Mouse (Mus musculus) mouse embryonic stem cell (cell line): ENCODE measurements around the gene Rnf169.

Experiments used
- in situ Hi-C, 2 experiments: fragments of 300-500 bp; cut with MboI; formaldehyde crosslinking; loops; 1 replicate in 1 of 2; 3 replicates in 1 of 2; pipeline ENCODE4 v1.14.3; 2019 to 2020; ENCODE audit warnings: low sequenced_read_pairs in 2 of 2, low pct_unique_long_range_greater_than_20kb in 1 of 2, mixed read lengths in 1 of 2; ENCODE audit not compliant: unreplicated experiment in 1 of 2

Rnf169 gene

DNA sequence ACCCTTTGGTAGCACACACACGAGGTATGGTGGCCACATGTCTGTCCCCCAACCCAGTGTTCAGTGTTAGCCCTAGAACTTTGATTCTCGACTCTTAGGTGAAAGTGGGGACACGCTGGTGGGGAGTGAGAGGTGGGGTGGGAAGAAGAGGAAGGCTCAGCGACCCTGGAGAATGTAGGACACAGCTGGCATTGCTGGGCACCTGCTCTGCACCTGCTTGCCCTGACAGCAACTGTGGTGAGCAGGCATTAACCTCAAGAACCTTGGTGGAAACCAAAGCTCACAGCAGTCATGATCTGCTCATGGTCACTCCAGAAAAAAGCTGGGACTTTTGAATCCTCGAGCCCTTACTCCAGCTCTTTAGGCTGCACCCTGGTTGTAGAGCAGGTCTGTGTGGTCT, 69.2 kb downstream of the Rnf169 start:
- in situ Hi-C loops, result no loop called here

- in situ Hi-C loops, result no loop called here
These were observed 72.8 kb downstream of the Rnf169 start for GRCm38 (mm10) chr7:99907463-99907862.

DNA sequence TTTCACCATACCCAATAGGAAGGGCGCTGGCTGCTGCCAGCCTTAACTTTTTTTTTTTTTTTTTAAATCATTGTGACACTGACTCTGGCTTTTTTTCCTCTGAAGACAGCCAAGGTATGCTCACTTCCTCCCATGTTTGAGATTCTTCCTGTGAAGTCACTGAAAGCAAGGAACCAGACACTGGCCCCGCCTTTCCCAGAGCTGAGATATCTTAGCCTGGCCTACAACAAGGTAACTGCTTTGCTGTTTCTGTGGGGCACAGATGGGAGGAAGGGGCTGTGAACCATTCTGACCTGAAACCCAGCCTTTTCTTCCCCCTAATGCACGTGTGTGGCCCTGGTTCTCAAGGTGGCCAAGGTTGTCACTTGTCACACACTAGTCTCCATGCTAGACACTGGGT, 73.9 kb downstream of the Rnf169 start:
- in situ Hi-C loops, result no loop called here

GRCm38 (mm10) chr7:99904421-99905005, 75.7 kb downstream of the Rnf169 start:
- in situ Hi-C loops, result no loop called here

- in situ Hi-C loops, result no loop called here
These were observed 77.2 kb downstream of the Rnf169 start for GRCm38 (mm10) chr7:99902918-99903665.

DNA sequence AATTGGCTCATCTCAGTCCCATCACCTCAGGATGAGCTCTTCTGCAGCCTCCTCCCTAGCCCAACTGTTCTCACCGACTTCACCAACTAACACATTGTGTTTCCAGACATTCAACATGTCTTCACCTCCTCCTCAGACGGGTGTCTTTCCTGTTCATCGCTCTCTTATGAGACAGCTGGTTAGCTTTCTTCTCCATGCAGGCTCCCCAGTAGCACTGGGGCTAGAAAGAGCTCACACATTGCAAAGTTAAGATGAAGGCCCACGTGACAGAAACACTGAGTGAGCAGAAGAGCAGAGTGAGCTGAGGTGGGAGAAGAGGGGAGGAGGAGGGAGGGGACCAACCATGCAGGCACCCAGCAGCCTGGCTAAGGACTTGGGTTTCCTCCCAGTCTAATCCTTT, 78.0 kb downstream of the Rnf169 start:
- in situ Hi-C loops, result no loop called here

DNA sequence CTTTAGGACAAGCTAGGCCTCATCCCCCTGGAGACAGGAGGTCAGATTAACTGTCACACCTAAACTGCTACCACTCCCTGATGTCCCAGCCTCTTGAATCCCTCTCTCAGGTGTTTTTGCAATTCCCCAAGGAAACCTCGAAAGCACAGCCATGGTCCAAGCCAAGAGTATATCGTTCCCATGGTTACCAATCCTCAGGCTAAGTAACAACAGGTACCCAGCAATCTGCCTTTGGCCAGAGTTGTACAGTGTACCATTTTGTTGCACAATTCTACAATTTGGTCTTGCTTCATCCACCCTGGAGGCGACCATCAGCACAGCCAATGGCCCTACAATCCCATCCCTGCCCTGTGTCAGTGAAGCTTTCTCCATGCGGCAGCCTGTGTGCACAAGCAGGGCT, 83.3 kb downstream of the Rnf169 start:
- in situ Hi-C loops, result no loop called here

DNA sequence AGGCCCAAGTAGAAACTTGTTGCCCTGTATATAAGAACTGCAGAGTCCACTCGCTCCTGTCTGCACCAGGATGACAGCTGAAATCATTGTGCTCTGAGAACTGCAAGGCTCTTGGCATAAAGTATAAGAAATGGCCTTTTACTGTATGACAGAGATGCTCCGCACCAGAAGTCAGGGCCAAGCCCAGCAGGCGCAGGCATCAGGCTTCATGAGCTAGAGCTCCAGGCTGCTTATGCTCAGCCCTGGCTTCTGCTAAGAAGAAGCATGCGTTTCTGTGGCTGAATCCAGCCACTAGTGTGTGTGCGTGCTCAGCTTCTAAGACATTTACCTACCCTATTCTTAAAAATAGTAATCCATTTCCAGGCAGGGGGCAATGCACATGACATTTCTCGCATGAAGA, 85.8 kb downstream of the Rnf169 start:
- in situ Hi-C loops, result no loop called here

- in situ Hi-C loops, result no loop called here
These were observed 86.3 kb downstream of the Rnf169 start for GRCm38 (mm10) chr7:99893967-99894366.

DNA sequence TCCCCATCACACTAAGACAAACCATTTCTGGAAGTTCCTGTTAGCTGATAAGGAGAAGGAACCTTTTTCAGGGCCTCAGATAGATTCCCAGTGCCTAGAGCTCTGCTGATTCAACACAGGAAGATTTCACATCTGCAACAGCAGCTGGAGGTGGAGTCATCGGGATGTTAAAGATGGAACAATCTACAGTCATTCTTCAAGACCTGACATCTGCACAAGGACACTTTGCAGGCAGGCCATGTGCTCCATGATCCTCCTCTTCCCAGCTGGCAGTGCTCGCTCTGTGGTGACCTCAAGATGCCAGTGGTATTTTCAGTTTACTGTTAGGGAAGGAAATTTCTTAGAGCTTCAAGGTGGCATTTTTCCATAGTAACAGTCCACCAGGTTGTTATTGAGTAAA, 87.9 kb downstream of the Rnf169 start:
- in situ Hi-C loops, result no loop called here

DNA sequence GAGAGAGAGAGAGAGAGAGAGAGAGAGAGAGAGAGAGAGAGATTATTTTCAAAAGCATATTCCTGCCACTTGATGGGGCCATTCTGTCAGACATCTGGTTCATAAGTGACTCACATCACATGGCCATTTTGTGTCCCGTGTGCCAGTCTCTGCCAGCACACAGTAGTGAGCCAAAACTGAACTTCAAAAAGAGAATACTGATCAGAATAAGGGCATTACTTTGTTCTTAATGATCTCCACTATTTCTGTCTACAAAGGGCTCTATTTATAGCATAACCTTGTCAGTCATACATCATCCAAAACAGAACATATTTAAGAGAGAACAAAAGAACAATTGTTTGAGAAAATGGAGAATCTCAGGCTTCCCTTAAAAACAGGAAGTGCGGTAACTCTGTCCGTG, 88.8 kb downstream of the Rnf169 start:
- in situ Hi-C loops, result no loop called here

DNA sequence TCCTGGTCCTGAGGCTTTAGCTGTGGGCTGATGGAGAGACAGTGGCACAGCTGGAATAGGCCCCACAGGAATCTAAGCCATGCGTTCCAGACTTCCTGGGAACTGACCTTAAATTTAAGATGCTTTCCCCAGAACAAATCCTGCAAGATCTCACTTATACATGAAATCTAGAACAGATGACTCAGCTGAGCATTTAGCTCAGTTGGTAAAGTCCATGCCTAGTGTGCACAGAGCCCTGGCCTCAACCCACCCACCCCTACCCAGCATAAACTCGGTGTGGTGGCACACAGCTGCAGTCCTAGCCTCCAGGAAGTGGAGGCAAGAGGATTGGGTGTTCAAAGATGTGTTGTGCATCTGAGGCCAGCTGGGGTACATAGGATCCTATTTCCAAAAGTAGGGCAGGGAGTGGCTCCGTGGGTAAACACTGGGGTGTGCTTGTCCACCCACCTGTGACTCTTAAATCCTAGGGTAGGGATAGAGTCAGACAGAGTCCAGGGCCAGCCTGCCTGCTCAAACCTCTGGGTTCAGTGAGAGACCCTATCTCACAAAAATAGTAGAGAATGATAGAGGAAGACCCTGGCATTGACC, 90.0 kb downstream of the Rnf169 start:
- in situ Hi-C loops, result no loop called here

DNA sequence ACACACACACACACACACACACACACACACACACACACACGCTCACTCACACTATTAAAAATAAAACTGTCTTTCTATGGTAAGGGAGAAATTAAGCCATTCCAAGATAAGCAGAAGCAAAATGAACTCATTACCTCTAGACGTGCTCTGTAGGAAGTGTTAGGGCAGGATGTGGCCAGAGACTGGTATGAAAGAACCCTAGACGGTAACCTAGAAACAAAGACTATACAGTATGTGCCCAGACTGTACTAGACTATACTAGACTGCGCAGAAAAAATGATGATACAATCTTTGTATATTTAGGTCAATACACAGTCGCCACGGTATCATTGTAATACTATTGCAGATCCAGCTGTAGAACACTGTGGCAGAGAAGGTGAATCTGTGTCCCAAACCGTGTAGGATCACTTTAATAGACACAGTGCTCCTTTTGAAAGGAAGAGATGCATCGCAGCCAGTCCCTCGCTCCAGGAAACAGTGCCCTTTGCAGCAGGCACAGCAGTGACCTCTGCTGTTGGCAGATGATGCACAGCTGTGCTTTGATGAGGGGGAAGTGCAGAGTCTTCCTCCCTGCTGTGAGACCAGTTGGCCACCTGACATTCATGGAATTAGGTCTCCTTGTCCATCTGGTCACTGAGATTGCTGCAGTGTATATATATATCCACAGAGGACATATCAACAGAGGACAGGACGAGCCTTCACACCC, 90.9 kb downstream of the Rnf169 start:
- in situ Hi-C loops, result no loop called here

DNA sequence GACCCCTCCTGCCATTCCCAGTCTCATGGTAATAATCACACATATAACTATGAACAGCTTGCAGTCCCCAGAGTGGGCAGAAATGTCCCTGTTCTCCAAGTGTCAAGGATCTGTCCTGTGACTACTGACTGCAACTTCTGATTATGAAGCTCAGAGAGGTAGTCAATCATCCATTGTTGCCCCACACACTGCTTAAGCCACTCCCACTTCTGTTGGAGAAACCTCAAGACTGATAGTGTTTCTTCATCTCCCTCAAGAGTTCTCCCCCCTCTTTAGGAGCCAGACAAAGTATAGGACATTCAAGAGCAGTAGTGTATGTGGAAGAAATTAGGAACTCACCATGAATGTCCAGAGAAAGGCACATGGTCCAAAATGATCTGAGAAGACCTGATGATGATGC, 92.5 kb downstream of the Rnf169 start:
- in situ Hi-C loops, result no loop called here

DNA sequence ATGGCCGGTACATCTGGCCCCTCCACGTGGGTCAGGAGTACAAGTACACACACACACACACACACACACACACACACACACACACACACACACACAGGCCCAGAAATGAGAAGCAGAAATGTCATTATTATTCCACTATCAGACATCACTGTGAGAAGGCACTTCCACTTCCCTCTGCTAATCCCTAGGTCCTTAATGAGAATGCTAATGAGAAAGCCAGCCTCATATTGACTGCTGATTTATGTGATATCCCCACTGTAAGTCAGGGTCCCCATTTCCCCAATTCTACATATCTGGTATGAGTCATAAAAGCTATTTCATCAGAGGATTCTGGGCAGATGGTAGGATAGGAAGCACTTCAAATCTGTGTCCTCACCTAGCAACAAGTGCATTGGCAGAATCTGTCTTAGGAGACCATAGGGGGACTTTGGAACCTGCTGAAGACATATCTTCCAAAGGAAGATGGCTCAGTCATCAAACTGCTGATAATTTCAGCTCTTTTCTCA, 93.0 kb downstream of the Rnf169 start:
- in situ Hi-C loops, result no loop called here

- in situ Hi-C loops, result loop anchor here in 1 of 2 experiments (10.0 kb wide), 1 partner anchor 253 kb away; the partner anchor contains the start of gene Tpbgl
These were observed 102.0 kb downstream of the Rnf169 start for GRCm38 (mm10) chr7:99878254-99878653.

GRCm38 (mm10) chr7:99876345-99876744, 103.9 kb downstream of the Rnf169 start:
- in situ Hi-C loops, result loop anchor here in 1 of 2 experiments (10.0 kb wide), 1 partner anchor 252 kb away; the partner anchor contains the start of gene Tpbgl

DNA sequence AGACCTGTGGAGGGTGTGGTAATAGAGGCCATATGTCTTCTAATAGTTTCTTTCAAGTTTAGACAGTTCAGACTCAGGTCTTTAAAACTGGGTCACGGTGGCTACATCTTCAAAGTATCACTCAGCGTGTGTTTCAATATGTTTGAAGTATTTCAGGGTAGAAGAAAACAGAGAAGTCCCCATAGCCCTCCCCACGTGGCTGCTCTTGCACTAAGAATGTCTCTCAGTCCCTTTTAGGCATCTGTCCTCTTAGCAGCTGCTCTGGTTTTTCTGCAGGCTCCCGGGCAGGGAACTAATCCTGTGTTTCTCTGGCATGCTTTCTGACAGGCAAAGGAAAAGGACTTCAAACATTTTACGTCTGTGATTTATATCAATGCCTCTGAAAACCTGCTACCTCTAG, 104.4 kb downstream of the Rnf169 start:
- in situ Hi-C loops, result loop anchor here in 1 of 2 experiments (10.0 kb wide), 1 partner anchor 251 kb away; the partner anchor contains the start of gene Tpbgl

GRCm38 (mm10) chr7:99873965-99874364, 106.3 kb downstream of the Rnf169 start:
- in situ Hi-C loops, result loop anchor here in 1 of 2 experiments (10.0 kb wide), 1 partner anchor 249 kb away; the partner anchor contains the start of gene Tpbgl
